Mouse (Mus musculus) common myeloid progenitor, adult 5-6 weeks (primary cell): ENCODE measurements around the gene Rabepk. TPM values are rescaled to one million over a fixed set of nuclear protein-coding genes. Genes with fewer than 3 reads are reported as not detected.
"Not testable (repeated sequence)": the region's sequence is repeated elsewhere in the genome, so short reads cannot be mapped to it uniquely, and the experiment has no call there.

Source experiments
- ATAC-seq: replicated peaks from 2 replicates; pipeline ENCODE4 v1.8.0; 2016; ENCODE audit warnings: low read depth, mild to moderate bottlenecking, moderate TSS enrichment, inconsistent platforms; ENCODE audit not compliant: poor library complexity, severe bottlenecking
- total RNA-seq: library from RNA; stranded (forward); fragments of 200-1000, 187-1606 nt; gene quantifications from 2 replicates; pipeline ENCODE4 v1.2.3, GENCODE M21; 2017

The Rabepk gene
- total RNA-seq = 28.5 and 44.6 TPM in 2 replicates

GRCm38 (mm10) chr2:34799357-34800256, at the start of gene Rabepk:
Gene Rabepk (minus strand): TSS chr2:34799912.
- ATAC-seq = peak; percentile 66

- no peak for ATAC-seq
These were observed 48.0 kb upstream of the Rabepk start for GRCm38 (mm10) chr2:34847702-34848101.

GRCm38 (mm10) chr2:34843211-34843939, 43.7 kb upstream of the Rabepk start:
- no peak for ATAC-seq

- ATAC-seq = no peak
These were observed 42.0 kb upstream of the Rabepk start for GRCm38 (mm10) chr2:34841706-34842105.

- not testable (repeated sequence) for ATAC-seq
These were observed 40.4 kb upstream of the Rabepk start for GRCm38 (mm10) chr2:34840143-34840542.

DNA sequence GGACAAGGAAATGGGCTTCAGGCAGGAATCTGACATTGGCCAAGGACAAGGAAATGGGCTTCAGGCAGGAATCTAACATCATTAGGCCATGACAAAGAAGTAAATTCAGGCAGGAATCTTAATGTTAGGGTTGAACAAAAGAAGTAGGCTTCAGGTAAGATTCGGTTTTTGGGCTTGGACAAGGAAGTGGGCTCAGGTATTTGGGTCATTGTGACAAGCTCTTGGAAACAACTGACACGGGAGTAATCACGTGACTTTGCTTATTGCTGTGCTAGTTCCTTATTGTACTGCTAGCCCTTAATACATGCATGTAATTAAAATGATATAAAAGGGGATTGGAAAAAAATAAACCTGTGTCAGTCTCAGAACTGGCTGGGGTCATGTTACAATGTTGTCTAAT, 36.0 kb upstream of the Rabepk start:
- ATAC-seq = no peak

GRCm38 (mm10) chr2:34833624-34834023, 33.9 kb upstream of the Rabepk start:
- ATAC-seq = no peak

DNA sequence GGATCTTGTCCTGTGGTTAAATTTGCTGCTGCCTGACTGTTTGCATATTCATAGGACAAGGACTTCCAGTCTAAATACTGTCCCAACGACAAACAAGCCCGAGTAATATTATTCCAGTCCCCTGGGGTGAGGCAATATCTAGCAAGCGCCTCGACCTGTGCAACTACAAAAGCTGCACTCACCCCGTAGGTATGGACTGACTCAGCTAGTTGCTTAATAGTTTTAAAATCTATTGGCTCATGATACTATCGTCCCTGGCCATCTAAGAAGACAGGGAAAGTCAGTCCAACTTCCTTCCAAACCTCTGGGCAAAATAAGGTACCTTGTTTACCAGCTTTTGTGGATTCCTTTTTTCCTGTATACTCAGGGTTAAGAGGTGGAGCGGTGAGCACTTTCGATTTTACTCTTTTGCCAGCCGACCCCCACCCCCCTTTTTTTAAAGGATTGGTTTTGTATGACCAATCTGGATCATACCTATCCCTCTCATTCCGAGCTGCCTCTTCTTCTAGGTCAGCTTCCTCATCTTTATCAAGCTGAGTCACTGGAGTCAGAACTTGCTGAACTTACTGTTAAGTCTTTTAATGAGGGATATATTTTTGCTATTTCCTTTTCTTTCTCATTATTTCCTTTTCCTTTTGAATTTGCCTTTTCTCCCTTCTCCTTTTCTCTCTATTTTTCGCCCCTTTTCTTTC, 33.2 kb upstream of the Rabepk start, which contains the start of gene Gm34653:
Gene Gm34653, plus strand, starts transcription at position 242 of the 692 bp plus-strand sequence.
- ATAC-seq = not testable (repeated sequence)

DNA sequence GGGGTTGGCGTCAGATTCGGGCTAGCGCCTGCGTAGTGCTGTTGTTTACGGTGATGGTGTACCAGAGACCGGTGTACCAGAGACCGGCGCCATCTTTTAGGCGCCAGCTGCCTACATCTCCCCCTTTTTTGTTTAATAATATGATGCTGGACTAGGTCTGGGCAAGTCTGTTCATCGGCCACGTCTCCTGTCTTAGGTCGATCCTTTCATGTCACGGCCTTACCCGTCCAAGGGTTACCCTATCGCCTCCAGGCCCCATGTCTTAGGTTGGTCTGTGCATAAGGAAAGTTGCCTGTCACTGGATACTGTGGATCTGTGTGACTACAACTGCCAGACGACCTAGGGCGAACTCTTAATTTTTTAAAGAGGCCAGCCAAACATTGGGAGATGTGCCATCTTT, 30.4 kb upstream of the Rabepk start:
- not testable (repeated sequence) for ATAC-seq

DNA sequence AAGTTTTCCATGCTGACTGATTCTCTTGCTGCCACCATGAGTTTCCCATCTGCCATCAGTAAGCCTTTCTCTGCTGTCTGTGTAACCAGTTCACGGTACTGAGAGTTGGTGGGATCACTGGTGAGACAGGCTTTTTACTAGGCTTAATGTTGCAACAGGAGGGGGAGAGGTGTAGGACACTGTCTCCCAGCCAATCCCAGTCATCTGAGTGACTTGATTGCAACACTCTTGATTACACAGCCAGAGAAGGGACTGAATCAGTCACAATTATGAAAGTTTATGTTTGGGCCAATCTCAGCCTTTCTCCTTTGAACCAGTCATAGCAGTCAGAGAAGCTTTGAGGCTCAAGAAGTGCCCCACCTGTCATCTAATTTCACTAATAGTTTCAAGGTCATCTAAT, 28.3 kb upstream of the Rabepk start:
- 0 out of 2 replicates have a peak, but pooled peaks have one; percentile 24 for ATAC-seq

- no peak for ATAC-seq
These were observed 27.9 kb upstream of the Rabepk start for GRCm38 (mm10) chr2:34827591-34827990.

DNA sequence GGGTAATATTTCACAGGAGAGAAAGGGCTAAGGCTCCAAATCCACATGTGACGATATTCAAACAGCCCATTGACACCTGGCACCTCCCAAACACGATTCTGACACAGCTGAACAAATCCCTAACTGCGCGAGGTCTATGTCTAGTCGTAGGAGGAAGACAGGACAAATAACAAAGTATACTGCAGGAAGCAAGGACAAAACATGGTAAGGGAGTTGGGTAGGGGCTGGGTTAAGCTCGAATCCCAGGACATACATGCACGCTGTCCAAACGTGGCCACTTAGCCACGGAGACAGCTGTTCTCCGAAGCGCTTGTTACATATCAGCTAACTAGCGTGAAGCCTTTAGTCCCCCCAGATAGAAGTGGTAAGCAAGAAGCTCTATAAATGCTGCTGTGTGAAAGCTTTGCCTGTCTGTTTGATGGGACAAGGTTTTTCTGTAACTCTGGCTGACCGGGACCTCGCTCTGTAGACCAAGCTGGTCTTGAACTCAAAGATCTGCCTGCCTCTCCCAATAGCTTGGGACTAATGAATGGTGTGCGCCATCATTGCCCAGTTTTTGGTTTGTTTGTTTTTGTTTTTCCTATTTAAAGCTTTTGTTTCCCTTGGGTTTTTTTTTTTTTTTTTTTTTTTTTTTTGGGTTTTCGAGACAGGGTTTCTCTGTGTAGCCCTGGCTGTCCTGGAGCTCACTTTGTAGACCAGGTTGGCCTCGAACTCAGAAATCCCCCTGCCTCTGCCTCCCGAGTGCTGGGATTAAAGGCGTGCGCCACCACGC, 26.9 kb upstream of the Rabepk start:
- peak; percentile 37 for ATAC-seq

- ATAC-seq = peak; percentile 98
These were observed 26.2 kb upstream of the Rabepk start, which contains the start of gene Fbxw2 for GRCm38 (mm10) chr2:34825827-34826459. Gene Fbxw2 (minus strand): TSS chr2:34826311.

- no peak for ATAC-seq
These were observed 18.8 kb upstream of the Rabepk start for GRCm38 (mm10) chr2:34818492-34818891.

DNA sequence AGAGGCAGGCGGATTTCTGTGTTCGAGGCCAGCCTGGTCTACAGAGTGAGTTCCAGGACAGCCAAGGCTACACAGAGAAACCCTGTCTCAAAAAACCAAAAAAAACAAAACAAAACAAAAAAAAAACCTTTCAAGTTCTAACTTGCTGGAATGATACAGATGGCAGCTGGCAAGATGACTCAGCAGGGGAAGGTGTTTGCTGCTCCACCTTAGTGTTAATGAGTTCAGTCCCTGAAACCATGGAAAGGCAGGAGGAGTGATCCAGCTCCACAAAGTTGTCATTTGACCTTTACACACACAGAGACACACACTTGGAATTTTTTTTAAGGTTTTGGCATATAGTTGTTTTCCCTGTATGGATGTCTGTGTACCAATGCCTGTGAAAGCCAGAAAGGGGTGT, 16.2 kb upstream of the Rabepk start:
- not testable (repeated sequence) for ATAC-seq

DNA sequence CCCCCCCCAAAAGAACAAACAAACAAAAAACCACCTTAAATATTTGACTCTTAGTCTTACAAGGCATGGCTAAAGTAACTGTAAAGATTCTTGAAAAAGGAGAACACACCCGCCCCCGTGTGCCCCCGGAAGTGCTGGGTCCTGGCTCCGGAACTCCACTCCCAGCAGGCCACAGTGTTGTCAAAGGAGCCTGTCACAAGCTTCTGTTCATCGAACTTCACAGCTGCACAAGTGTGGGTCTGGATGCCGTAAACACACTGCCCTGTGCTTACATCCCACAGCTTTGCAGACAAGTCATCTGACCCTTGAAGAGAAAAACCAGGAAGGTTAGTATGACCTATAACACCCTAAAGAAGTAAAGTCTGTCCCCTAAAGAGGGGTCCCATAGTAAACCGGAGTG, 13.0 kb upstream of the Rabepk start:
- ATAC-seq = no peak

DNA sequence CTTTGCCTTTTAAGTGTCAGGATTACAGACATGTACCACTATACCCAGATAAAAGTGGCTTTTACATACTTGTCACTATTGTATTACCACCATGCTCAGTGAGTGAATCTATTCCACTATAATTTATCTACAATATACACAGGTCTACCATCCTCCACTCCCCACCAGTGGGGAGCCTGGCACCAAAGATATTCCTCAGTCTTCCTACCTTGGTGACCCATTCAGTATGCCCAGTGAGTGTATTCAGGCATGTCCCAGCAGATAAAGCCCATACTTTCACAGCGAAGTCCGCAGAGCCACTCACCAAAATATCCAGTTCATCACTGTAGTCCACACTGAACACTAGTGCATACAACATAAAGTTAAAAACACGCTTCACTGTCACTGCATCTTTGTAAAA, 11.1 kb upstream of the Rabepk start:
- no peak for ATAC-seq

DNA sequence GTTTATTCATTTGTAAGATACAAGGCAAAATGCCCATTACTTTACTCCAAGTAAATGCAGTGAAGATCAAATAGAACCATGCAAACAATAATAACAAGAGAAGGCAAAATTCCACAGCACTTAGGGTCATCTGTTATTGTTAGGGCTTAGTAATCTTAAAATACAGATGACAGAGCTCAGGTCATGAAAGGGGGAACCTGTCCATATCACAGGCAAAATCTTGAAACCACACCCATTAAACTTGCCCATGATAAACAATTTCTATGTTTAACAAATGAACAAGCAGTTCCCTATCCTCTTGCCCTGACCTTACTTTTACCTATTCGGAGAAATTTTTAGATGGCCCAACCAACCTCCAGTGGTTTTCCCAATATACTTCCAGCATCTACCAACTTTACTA, 9.9 kb upstream of the Rabepk start:
- no peak for ATAC-seq

GRCm38 (mm10) chr2:34808057-34808456, 8.3 kb upstream of the Rabepk start:
- ATAC-seq = no peak
